Mouse (Mus musculus): ENCODE results near the gene Mad1l1. TPM values are rescaled to one million over a fixed set of nuclear protein-coding genes. Genes with fewer than 3 reads are reported as not detected.

Mad1l1 gene
- total RNA-seq, 2 experiments from 2014 or later = 7.2 to 9.0 TPM

DNA sequence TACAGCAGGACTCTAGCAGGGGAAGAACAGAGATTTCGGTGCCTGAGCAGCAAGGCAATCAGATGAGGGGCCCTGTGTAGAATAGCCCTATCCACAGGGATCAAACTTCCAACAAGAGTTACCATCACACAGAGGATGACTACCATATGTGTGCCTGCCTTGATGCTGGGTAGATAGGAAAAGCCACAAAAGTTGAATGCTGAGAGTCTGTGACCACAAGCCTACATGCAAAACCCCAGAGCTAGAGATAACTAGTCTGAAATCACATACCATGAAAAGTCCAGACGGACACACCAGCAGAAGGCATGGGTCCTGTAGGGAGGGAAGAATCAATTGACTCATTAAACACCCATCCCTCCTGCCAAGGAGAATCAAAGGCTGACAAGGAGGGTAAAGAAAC is 170.7 kb downstream of the Mad1l1 start:
- TF ChIP-seq CTCF (IDR thresholded peaks at IDR 0.05) = no peak
- Histone ChIP-seq H3K4me3 (no peak overlapping the region), H3K27ac (no peak overlapping the region)
- no peak for DNase-seq
- intact Hi-C loops (cut with DNase I) = no loop called here

DNA sequence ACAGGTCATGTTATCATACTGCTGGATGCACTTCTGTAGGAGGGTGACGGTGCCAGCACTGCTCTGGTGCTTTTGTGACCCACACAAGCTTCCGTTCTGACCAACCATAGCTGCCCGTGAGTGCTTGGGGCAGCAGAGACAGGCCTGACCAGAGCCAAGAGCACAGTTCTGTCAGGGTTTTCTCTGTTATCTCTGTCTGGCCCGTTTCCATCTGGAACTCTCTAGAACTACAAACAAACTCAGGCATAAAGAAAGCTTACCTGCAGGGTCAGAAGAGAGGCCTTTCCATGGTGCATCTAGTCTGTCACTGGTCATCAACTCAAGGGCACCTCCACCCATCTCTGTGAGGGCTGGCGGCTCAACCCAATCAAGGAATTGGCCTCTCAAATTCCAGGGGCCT is 171.2 kb downstream of the Mad1l1 start:
- DNase-seq = no peak
- Histone ChIP-seq H3K4me3 (no peak overlapping the region), H3K27ac (no peak overlapping the region)
- TF ChIP-seq CTCF (IDR thresholded peaks at IDR 0.05) = no peak
- intact Hi-C loops (cut with DNase I) = no loop called here

DNA sequence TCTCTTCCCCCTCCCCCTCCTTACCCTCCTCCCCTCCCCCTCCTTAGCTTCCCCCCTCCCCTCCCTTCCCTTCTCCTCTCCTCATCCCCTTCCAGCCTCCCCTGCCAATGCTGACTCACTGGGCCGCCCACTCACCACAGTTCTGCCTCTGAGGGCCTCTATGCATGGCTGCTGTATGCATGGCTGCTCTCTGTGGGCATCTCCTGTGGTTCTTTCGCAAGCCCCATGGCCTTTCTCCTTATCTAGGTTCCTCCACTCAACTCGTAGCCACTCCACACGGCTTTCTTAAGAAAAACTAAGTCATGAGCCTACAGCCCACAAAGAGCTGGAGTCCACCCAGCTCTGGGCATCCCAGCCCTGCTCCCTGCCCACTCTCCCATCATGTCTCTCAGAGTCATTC is 172.1 kb downstream of the Mad1l1 start:
- H3K4me3 ChIP-seq = no peak overlapping the region
- H3K27ac ChIP-seq = no peak overlapping the region
- intact Hi-C loops (cut with DNase I) = no loop called here
- TF ChIP-seq CTCF (IDR thresholded peaks at IDR 0.05) = no peak
- no peak for DNase-seq

DNA sequence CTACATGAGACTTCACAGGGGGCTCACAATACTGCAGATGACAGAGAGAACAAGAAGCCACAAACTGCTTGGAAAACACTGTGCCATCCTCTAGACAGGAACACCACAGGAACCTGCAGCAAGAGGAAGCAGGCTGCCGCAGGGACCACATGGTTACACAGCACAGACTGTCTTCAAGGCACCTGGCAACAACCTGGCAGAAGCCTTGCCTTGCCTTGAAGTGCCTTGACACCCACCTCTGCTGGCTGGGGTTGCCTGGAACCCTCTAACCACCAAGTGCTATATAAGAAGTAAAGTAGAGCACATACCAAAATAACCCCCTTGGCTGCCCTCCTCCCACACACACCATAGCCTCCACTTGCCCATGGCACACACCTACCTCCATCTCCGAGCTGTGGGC is 177.8 kb downstream of the Mad1l1 start:
- intact Hi-C loops (cut with DNase I) = no loop called here

DNA sequence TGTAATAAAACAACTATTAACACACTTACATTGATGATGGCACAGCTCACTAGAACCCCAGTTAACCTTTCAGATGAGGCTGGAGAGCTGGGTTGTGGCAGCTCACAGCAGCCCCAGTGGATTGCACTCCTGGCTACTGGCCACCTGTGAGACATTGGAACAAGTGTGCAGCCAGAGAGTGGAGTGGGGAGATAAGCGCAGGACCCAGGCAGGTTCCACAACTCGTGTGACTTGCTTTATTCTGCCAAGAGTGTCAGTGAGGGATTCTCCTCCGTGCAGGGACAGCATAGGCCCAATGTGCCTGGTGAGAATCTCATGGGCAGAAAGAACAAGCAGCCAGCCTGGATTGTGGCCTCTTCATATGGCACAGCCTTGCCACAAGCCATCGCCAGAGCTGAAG is 180.0 kb downstream of the Mad1l1 start:
- intact Hi-C loops (cut with DNase I) = loop anchor here (2.0 kb wide), 2 partner anchors 235 to 303 kb away; partner anchors contain the start of gene Elfn1
- DNase-seq = no peak
- Histone ChIP-seq H3K4me3 (no peak overlapping the region), H3K27ac (no peak overlapping the region)
- no peak for TF ChIP-seq CTCF (IDR thresholded peaks at IDR 0.05)

More for the DNA sequence above, 177.8 kb downstream of the Mad1l1 start:
- no peak for TF ChIP-seq CTCF (IDR thresholded peaks at IDR 0.05)
- Histone ChIP-seq H3K4me3 (no peak overlapping the region), H3K27ac (no peak overlapping the region)
- DNase-seq = no peak

DNA sequence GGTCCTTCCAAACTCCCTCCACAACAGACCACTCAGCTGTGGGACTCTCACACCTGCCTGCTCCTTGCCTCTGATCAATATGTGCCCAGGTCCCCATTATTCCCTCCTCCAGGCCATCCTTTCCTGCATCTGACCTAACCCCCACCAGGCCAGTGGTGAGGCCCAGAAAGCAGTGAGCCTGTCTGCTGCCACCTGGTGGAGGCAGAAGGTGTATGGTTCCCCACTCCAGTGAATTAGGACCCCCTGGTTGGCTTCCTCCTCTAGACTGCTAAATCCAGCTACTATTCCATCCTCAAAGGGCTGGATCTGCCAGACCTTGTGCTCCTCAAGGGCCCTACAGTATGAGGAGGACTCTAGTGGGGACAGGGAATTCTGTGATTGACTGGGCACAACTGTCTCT is 181.1 kb downstream of the Mad1l1 start:
- Histone ChIP-seq H3K27ac (no peak overlapping the region), H3K4me3 (no peak overlapping the region)
- intact Hi-C loops (cut with DNase I) = loop anchor here (2.0 kb wide), 2 partner anchors 233 to 301 kb away; partner anchors contain the start of gene Elfn1
- DNase-seq = peak; percentile 66
- TF ChIP-seq CTCF (IDR thresholded peaks at IDR 0.05) = peak; percentile 82

DNA sequence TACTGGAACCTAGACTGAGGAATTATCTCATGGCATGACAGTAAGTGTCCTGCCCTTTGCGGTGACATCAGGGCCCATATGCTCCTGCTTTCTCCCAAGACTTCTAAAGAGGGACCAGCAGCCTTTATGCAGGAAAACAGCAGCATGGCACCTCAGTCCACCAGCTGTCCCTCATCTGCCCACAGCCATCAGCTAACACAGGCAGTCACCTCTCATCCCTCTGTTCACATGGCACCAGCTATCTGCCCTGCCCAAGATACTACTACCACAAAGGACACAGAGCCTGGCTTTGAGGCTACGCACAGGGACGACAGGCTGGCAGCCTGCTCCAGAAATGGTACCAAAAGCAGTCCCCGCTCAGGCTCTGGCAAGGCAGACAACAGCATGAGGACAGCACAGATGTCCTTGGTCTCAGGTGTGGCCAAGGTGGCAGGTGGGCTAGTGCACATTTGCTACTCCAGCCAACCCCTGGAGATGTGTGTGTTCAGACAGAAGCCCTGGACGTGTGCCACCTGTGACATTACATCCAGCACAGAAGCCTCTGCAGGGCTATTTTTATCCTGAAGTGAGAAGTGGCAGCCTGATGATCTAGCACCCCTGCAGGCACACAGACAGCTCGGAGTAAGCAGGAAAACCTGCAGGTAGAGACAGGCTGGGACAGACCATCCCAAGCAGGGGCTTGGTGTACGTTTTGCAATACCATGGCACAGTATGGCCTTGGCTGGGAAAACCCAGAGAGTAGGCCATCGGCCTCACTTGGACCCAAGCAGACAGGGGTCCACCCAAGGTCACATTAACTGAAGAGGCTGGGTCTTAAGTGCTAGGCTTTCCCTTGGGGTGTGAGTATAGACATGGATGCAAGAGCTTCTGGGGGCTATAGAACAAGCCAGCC is 185.4 kb downstream of the Mad1l1 start:
- intact Hi-C loops (cut with DNase I) = loop anchor here (2.0 to 5.0 kb wide), 3 partner anchors 99 to 179 kb away; no protein-coding TSS in a partner anchor
- peak overlapping the region; percentile 17; the same call in 1 of the 2 replicates for H3K27ac ChIP-seq
- peak; percentile 81 for DNase-seq
- no peak overlapping the region for H3K4me3 ChIP-seq
- peak; percentile 48 for TF ChIP-seq CTCF (IDR thresholded peaks at IDR 0.05)

DNA sequence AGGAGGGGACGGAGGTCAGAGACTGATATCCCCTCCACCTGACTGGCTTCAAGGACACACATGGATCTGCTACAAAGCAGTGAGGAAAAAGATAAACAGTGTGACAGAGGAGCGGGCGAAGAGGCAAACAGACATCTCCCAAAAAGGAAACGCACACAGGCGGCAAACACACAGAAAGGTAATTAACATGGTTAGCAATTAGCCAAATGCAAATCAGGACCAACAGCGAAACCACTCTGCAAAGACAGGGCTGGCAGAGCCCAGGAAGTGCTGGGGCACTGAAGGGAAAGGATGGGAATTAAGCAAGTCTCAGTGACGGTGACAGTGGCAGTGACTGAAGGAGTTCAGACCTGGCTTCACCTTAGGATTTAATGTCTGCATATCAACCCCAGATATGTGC is 187.3 kb downstream of the Mad1l1 start:
- no peak for DNase-seq
- H3K27ac ChIP-seq = no peak overlapping the region
- intact Hi-C loops (cut with DNase I) = no loop called here
- H3K4me3 ChIP-seq = no peak overlapping the region
- TF ChIP-seq CTCF (IDR thresholded peaks at IDR 0.05) = no peak

DNA sequence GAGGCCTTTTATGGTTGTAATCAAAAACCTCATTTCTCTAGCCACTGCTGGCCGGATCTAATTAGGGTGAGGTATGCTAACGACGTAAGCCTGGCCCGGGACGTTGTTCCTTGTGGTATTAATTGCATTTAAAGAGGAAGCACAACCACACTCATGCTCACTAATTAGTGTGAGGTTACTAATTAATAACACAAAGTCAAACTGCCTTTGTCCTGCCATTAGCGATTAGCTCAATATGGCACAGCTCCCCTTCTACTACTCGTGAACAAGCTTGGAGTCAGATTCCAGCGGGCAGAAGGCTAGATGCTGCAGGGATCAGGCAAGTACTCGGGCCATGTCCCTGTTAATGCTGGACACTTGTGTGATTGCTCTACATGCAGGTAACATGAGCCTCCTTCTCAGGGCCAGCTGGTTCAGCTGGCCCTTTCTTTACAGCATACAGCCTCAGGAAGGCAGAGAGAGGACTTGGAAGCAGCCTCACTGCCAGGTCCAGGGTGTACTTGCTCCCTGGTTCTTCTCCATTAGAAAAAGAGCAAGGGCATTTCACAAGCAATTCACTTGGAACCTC is 192.9 kb downstream of the Mad1l1 start:
- no peak overlapping the region for H3K4me3 ChIP-seq
- no peak for TF ChIP-seq CTCF (IDR thresholded peaks at IDR 0.05)
- peak; percentile 58 for DNase-seq
- peak overlapping the region; percentile 35; the same call in 1 of the 2 replicates for H3K27ac ChIP-seq
- intact Hi-C loops (cut with DNase I) = no loop called here

DNA sequence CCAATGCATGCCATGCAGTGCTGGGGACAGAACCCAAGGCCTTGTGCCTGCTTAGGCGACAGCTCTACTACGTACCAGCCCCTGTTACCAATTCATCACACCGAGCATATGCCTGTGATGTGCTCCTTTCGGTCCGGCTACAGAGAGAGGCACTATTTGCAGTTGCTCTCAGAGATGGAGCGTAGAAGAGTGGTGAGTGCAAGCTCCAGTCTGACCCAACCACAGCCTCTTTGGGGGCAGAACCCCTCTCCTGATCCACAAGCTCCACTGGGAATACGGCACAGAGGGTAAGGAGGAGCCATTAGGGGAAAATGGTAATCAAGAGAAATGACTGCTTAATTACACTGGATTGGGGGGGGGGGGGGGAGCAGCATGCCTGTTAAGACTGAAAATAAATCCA is 193.4 kb downstream of the Mad1l1 start:
- Histone ChIP-seq H3K4me3 (no peak overlapping the region), H3K27ac (no peak overlapping the region)
- intact Hi-C loops (cut with DNase I) = no loop called here
- TF ChIP-seq CTCF (IDR thresholded peaks at IDR 0.05) = no peak
- DNase-seq = no peak

DNA sequence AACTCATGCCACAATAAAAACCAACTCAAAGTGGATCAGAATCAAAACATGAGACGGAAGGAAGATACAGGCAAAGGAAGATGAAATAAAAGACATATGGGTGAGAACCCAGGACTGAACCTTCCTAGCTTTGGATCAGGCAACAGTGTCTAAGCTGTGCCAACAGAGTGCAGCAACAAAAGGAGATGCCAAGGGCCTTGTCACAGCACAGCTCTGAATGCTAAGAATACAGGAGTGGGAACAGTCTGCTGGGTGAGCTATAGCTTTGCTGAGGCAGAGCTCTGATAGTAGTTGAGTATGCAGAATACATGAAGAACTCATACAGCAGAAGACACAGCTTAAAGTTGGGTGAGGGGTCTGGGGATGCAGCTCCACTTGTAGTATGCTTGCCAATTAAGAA is 196.7 kb downstream of the Mad1l1 start:
- Histone ChIP-seq H3K27ac (no peak overlapping the region), H3K4me3 (no peak overlapping the region)
- intact Hi-C loops (cut with DNase I) = no loop called here
- no peak for TF ChIP-seq CTCF (IDR thresholded peaks at IDR 0.05)
- no peak for DNase-seq

DNA sequence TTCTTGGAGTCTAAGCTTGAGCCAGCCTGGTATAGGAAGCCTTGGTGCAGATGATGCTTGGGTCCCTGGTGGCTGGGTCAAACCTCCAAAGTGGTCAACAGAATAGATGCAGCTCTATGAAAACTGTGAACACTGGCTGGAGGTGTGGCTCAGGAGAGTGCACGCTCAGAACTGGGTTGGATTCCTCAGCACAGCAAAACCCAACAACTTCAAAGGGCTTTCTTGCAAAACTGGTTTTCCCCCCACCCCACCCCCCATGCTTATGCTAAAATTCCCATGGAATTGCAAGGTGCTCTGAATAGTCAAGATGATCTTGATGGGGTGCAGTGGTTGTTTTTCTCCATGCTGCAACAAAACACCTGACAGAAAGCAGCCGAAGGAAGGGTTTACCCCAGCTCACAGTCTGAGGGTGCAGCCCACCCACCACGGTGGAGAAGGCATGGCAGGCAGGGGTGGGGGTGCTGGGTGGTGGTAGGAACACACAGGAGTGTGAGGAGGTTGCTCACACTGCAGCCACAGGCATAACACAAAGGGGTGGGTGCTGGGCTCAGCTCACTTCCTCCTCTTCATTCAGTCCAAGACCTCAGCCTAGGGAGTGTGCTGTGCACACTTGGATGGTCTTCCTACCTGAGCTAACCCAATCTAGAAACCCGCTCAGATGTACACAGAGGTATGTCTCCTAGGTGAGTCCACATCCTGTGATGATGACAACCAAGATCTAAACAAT is 197.5 kb downstream of the Mad1l1 start:
- intact Hi-C loops (cut with DNase I) = no loop called here
- H3K4me3 ChIP-seq = no peak overlapping the region

DNA sequence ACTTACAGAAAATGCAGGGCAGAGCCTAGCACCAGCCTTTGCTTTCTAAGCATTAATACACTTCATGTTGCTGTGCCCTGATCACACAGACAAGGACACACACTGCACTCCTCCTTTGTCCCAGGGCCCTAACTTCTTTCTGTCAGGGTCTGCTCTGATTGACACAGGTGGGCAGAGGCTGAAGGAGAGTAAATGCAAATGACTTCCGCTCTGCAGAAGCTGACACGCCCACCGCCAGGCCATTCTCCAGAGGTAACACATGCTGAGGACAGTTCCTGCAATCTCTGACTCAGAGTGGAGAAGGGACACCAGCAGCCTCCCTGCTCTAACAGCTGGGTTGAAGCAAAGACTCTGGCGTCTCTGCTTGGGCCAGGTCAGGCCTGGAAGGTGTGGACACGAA is 198.2 kb downstream of the Mad1l1 start:
- H3K4me3 ChIP-seq = no peak overlapping the region
- no peak for DNase-seq
- H3K27ac ChIP-seq = no peak overlapping the region
- intact Hi-C loops (cut with DNase I) = no loop called here
- no peak for TF ChIP-seq CTCF (IDR thresholded peaks at IDR 0.05)

More for the DNA sequence above, 197.5 kb downstream of the Mad1l1 start:
- no peak for DNase-seq
- no peak overlapping the region for H3K27ac ChIP-seq
- no peak for TF ChIP-seq CTCF (IDR thresholded peaks at IDR 0.05)
